Mouse (Mus musculus): ENCODE measurements at regions not wholly inside any gene's neighbourhood (a gene's known extent, or its start where the extent isn't known, plus 50 kb on each side); places are given as distances from the start of the nearest gene placed in this dataset.

GRCm38 (mm10) chr10:91321226-91321625 is 140.1 kb upstream of the Tmpo start:
- TF ChIP-seq POLR2A (IDR thresholded peaks at IDR 0.05; ENCODE audit: insufficient read length, low read depth) (no peak), POLR2AphosphoS2 (IDR thresholded peaks at IDR 0.05; ENCODE audit: insufficient read length, low read depth) (no peak), E2F4 (IDR thresholded peaks at IDR 0.05; ENCODE audit: insufficient read depth) (no peak)

All from myocyte (in vitro differentiated cells).